Mouse (Mus musculus): ENCODE data around the gene Prkce. TPM values are rescaled to one million over a fixed set of nuclear protein-coding genes. Genes with fewer than 3 reads are reported as not detected.
A peak's percentile ranks its signal among the peaks of the same experiment; 100 is the strongest.

Gene Prkce
- polyA plus RNA-seq, 1 experiment from 2014 or later: 4.4 TPM

DNA sequence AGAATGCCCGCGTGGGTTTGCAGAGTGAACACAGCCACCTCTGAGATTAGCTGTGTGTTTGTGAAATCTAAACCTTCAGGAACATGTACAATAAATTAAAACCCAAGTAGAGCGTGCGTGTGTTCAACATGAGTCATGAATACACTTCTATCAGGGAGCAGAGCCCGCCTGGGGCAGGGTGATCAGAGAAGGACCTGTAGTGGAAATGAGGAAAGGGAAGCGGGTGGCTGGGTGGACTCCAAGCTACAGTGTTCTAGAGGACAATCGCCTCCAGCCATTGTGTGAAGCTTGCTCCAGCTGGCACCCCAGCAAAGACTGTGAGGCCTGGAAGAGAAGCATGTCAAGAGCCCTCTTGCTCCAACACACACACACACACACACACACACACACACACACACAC lies 157.2 kb downstream of the Prkce start:
- Histone ChIP-seq H3K4me3 (no peak overlapping the region), H3K9me3 (no peaks in the 10 kb centered on the region), H3K27ac (peak overlapping the region; percentile 76), H3K36me3 (no peaks in the 10 kb centered on the region), H3K27me3 (ENCODE audit: insufficient read depth, poor library complexity, severe bottlenecking) (no peaks in the 10 kb centered on the region), H3K4me1 (replicated peaks) (peaks cover 54% of the 10 kb centered on the region)
- no peak for DNase-seq (ENCODE audit: low spot score)
- 88% methylated on average over 7 of the region's 7 CpGs for WGBS

DNA sequence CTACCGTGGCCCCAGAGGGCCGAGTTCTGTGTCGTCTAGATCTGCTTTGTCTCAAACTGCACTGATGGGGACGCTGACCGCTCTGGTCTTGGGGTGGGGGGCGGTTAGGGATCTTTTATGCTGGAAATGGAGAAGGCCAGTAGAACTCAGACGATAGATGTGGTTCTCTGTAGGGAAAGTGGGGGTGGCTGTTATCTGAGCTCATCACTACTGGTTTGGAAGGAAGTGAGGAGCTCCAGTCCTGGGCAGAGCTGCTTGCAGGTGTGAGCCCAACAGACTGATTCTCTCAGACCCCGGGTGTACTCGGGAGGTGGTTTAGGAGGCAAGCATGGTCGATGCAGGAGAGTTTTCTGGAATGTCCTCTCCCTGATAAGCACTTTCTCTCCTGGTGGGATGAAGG lies 157.7 kb downstream of the Prkce start:
- H3K36me3 ChIP-seq: no peaks in the 10 kb centered on the region
- H3K27ac ChIP-seq: peak overlapping the region; percentile 76
- H3K4me1 ChIP-seq (replicated peaks): peaks cover 60% of the 10 kb centered on the region
- WGBS: 89% methylated on average over 10 of the region's 10 CpGs
- no peaks in the 10 kb centered on the region for H3K27me3 ChIP-seq (ENCODE audit: insufficient read depth, poor library complexity, severe bottlenecking)
- H3K4me3 ChIP-seq: no peak overlapping the region
- no peaks in the 10 kb centered on the region for H3K9me3 ChIP-seq
- no peak for DNase-seq (ENCODE audit: low spot score)

DNA sequence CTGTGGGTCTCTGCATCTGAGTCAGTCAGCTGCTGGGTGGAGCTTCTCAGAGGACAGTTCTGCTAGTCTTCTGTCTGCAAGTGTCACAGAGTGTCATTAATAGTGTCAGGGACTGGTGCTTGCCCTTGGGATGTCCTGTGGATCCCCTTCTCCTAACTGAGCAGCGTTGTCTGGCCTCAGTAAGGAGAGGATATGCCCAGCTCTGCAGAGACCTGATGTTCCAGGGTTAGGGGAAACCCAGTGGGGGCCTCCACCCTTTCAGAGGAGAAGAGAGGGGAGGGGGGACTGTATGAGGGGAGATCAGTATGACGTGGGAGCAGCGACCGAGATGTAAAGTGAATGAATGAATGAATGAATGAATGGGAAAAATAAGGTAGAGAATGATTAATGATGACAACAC lies 160.4 kb downstream of the Prkce start:
- H3K36me3 ChIP-seq: no peaks in the 10 kb centered on the region
- H3K4me1 ChIP-seq (replicated peaks): peaks cover 74% of the 10 kb centered on the region
- H3K4me3 ChIP-seq: no peak overlapping the region
- H3K27ac ChIP-seq: peak overlapping the region; percentile 24; the same call in 1 of the 2 replicates
- no peaks in the 10 kb centered on the region for H3K27me3 ChIP-seq (ENCODE audit: insufficient read depth, poor library complexity, severe bottlenecking)
- DNase-seq (ENCODE audit: low spot score): no peak
- no peaks in the 10 kb centered on the region for H3K9me3 ChIP-seq
- WGBS: 69% methylated on average over 4 of the region's 4 CpGs

DNA sequence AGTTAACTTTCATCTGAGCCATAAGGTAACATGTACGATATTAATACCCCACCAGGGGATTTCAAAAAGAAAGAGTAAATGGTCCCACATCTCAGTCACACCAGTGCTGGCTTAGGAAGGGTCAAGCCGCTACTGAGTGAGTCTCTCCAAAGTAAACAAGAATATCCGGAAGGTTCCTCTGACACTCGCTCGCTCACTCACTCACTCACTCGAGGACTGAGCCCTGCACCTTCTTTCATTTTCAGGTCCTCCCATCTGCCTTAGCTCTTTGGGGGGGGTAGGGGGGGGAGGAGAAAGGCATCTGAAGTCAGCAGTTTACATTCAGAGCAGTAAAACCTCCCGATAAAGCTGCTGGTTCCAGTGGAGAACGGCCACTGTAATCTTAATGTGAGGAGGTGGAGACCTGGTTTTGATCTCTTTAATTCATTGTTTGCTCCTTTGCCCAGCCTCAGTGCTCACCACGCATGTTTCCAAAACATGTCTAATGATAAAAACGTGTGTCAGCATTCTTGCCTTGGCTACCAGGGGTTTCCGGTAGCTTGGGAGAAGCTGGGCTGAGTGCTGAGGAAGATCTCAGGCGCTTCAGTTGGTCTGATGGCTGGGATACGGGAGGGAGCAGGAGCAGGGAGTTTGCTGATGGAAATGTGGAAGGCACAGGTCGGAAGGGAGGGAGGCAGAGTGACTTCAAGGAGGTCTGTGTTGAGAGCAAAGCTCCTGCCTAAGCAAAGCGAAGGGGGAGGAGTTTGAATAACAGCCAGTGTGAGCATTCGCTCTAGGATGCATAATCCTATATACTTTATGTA lies 161.9 kb downstream of the Prkce start:
- Histone ChIP-seq H3K4me3 (no peak overlapping the region), H3K4me1 (replicated peaks) (peaks cover 59% of the 10 kb centered on the region), H3K27ac (peak overlapping the region; percentile 75), H3K36me3 (no peaks in the 10 kb centered on the region), H3K9me3 (no peaks in the 10 kb centered on the region), H3K27me3 (ENCODE audit: insufficient read depth, poor library complexity, severe bottlenecking) (no peaks in the 10 kb centered on the region)
- WGBS: 40% methylated on average over 16 of the region's 16 CpGs
- DNase-seq (ENCODE audit: low spot score): peak; percentile 29

DNA sequence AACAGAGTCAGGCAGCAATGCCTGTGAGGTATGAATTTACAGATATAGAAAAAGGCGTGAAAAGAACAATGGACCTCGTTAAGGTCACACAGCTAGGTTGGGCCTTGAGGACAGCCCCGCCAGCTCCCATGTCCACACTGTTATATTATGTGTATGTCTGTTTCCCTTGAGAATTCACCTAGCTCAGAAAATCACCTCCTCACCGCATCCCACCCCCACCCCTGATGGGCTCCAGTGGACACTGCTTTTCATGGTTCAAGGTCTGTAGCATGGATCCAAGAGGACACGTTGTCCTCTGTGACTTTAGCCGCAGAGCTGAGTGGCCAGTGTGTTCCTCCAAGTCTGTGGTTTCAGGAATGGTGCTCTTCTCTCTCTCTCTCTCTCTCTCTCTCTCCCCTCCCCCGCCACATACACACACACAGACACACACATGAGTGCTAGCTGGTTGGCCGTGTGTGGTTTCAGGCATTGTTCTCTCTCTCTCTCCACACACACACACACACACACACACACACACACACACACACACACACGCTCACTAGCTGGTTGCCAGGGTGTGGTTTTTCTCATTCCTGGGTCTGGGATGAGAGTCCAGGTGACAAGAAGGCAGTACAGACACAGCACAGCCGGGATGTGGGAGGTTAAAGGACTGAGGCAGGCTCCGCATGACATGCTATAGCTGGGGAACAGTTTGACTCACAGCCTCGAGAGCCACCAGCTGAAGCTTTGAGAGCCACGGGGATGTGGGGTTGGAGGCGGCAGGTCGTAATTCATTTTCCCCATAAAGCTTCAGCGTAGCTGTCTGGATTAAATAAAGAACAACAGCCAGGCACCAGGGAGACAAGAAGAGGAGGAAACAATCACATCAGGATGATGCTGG lies 162.7 kb downstream of the Prkce start:
- Histone ChIP-seq H3K4me3 (no peak overlapping the region), H3K9me3 (no peaks in the 10 kb centered on the region), H3K4me1 (replicated peaks) (peaks cover 51% of the 10 kb centered on the region), H3K27ac (peak overlapping the region; percentile 75), H3K27me3 (ENCODE audit: insufficient read depth, poor library complexity, severe bottlenecking) (no peaks in the 10 kb centered on the region), H3K36me3 (no peaks in the 10 kb centered on the region)
- 55% methylated on average over 16 of the region's 16 CpGs for WGBS
- DNase-seq (ENCODE audit: low spot score): no peak

DNA sequence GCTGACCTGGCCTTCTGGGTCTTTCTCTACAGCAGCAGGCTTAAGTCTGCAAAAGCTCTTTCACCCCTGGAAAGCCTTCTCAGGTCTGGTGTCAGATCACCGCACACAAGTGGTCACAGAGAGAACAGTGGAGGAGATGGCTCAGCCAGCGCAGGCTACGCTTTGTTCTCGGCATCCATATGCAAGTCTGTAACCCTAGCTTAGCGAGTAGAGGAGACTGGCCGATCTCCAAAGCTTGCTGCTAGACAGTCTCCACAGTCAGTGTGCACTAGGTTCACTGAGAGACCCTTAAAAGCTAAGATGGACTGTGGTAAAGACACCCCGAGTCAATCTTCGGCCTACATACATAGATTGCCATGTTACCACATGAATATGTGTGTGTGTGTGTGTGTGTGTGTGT lies 164.2 kb downstream of the Prkce start:
- H3K36me3 ChIP-seq: no peaks in the 10 kb centered on the region
- 79% methylated on average over 8 of the region's 8 CpGs for WGBS
- no peaks in the 10 kb centered on the region for H3K9me3 ChIP-seq
- no peak overlapping the region for H3K4me3 ChIP-seq
- H3K4me1 ChIP-seq (replicated peaks): peaks cover 43% of the 10 kb centered on the region
- no peaks in the 10 kb centered on the region for H3K27me3 ChIP-seq (ENCODE audit: insufficient read depth, poor library complexity, severe bottlenecking)
- DNase-seq (ENCODE audit: low spot score): no peak
- H3K27ac ChIP-seq: no peak overlapping the region

DNA sequence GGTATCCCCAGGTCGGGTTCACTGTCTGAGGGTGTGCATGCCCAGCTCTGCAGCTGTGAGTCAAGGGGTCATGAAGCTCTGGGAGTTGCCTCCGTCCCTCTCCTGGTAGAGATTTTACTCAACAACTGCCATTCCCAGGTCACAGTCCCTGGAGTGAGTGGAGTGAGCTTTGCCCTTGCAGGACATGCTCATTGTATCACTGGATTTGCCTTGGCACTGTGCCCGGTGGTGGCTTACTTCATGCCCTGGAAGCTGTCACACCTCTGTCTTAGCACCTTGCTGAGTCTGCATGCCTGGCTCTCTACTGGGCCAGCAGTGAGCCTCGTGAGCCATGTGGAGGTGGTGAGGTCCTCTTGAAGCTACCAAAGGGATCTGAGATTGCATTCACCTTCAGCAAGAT lies 167.4 kb downstream of the Prkce start:
- Histone ChIP-seq H3K27ac (no peak overlapping the region), H3K36me3 (no peaks in the 10 kb centered on the region), H3K4me3 (no peak overlapping the region), H3K27me3 (ENCODE audit: insufficient read depth, poor library complexity, severe bottlenecking) (no peaks in the 10 kb centered on the region), H3K9me3 (no peaks in the 10 kb centered on the region), H3K4me1 (replicated peaks) (peaks cover 29% of the 10 kb centered on the region)
- WGBS: 86% methylated on average over 4 of the region's 4 CpGs
- DNase-seq (ENCODE audit: low spot score): no peak

DNA sequence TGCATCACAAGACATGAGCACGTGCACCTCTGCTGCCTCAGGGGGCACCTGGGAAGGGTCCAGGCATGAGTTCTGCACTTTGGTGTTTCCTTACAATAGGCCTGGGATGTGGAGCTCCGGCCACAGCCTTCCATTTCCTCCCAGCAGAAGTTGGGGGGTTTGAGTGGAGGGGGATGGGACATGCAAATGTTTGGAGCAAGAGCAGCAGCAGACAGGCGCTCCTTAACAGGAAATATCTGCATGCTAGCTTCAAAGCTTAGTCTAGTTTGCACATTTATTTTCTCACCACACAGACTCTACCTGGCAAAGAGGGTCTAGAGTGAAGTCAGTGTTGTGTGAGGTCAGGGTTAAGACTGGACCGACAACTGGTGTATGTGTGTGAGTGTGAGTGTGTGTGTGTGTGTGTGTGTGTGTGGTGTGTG lies 169.1 kb downstream of the Prkce start:
- Histone ChIP-seq H3K27ac (peak overlapping the region; percentile 35; the same call in 1 of the 2 replicates), H3K9me3 (no peaks in the 10 kb centered on the region), H3K27me3 (ENCODE audit: insufficient read depth, poor library complexity, severe bottlenecking) (no peaks in the 10 kb centered on the region), H3K36me3 (no peaks in the 10 kb centered on the region), H3K4me1 (replicated peaks) (peaks cover 12% of the 10 kb centered on the region), H3K4me3 (no peak overlapping the region)
- WGBS: 63% methylated on average over 4 of the region's 4 CpGs
- no peak for DNase-seq (ENCODE audit: low spot score)

DNA sequence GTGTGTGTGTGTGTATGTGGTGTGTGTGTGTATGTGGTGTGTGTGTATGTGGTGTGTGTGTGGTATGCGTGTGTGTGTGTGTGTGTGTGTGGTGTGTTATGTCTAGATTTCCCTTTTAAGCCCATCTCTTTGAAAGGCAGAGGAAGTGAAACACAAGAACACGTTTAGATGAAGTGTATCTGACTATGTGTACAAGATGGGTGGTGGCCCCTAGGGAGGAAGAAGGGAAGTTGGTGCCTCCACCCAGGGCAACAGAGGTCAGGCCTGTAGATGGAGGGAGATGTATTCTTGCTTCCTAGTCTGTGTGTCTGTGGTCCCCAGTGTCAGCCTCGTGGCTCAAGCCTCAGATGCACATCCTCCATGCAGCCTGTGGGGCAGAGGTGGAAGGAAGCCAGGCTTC lies 169.5 kb downstream of the Prkce start:
- peaks cover 9% of the 10 kb centered on the region for H3K4me1 ChIP-seq (replicated peaks)
- H3K4me3 ChIP-seq: no peak overlapping the region
- no peaks in the 10 kb centered on the region for H3K36me3 ChIP-seq
- no peak overlapping the region for H3K27ac ChIP-seq
- DNase-seq (ENCODE audit: low spot score): no peak
- WGBS: 75% methylated on average over 3 of the region's 3 CpGs
- H3K27me3 ChIP-seq (ENCODE audit: insufficient read depth, poor library complexity, severe bottlenecking): no peaks in the 10 kb centered on the region
- no peaks in the 10 kb centered on the region for H3K9me3 ChIP-seq

DNA sequence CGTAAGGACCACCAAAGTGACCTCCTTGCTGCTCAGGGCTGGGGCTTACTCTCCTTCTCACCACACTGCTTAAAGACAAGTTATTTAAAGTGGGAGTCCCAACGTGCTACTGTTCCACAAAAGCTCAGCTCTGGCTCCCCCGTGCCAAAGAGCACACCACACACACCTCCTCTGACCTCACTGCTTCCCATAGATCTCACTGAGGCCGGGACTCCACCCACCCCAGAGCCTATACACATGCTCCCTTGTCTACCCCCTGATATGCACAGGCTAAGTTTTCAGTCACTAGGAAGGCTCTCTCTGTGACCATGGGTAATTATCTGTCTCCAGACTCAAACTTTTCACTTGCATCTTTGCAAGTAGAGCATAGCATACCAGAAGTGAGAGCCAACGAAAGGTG lies 170.7 kb downstream of the Prkce start:
- no peak for DNase-seq (ENCODE audit: low spot score)
- H3K4me1 ChIP-seq (replicated peaks): peaks cover 9% of the 10 kb centered on the region
- H3K27me3 ChIP-seq (ENCODE audit: insufficient read depth, poor library complexity, severe bottlenecking): no peaks in the 10 kb centered on the region
- no peaks in the 10 kb centered on the region for H3K9me3 ChIP-seq
- no peaks in the 10 kb centered on the region for H3K36me3 ChIP-seq
- H3K27ac ChIP-seq: peak overlapping the region; percentile 64
- H3K4me3 ChIP-seq: no peak overlapping the region
- WGBS: 71% methylated on average over 5 of the region's 5 CpGs

DNA sequence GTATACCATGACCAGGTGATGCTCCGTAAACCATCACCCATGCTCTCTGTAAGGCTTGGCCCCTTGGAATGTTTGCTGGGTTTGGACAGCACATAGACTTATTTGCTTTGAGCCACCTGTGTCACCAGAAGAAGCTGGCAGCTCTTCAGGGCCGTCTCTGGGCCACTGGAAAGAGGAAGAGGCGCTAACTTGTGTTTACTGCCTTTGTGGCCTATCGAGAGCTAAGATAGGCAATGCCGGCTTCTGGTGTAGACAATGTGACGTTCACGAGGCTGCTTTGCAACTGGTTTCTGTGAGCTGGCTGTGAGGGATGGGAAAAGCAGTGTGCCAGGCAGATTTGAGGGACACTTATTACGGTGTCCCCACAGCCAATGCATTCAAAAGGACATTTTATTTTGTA lies 176.4 kb downstream of the Prkce start:
- no peak for DNase-seq (ENCODE audit: low spot score)
- H3K36me3 ChIP-seq: no peaks in the 10 kb centered on the region
- H3K27me3 ChIP-seq (ENCODE audit: insufficient read depth, poor library complexity, severe bottlenecking): no peaks in the 10 kb centered on the region
- no peaks in the 10 kb centered on the region for H3K4me1 ChIP-seq (replicated peaks)
- no peak overlapping the region for H3K27ac ChIP-seq
- WGBS: 80% methylated on average over 8 of the region's 8 CpGs
- H3K9me3 ChIP-seq: no peaks in the 10 kb centered on the region
- H3K4me3 ChIP-seq: no peak overlapping the region

DNA sequence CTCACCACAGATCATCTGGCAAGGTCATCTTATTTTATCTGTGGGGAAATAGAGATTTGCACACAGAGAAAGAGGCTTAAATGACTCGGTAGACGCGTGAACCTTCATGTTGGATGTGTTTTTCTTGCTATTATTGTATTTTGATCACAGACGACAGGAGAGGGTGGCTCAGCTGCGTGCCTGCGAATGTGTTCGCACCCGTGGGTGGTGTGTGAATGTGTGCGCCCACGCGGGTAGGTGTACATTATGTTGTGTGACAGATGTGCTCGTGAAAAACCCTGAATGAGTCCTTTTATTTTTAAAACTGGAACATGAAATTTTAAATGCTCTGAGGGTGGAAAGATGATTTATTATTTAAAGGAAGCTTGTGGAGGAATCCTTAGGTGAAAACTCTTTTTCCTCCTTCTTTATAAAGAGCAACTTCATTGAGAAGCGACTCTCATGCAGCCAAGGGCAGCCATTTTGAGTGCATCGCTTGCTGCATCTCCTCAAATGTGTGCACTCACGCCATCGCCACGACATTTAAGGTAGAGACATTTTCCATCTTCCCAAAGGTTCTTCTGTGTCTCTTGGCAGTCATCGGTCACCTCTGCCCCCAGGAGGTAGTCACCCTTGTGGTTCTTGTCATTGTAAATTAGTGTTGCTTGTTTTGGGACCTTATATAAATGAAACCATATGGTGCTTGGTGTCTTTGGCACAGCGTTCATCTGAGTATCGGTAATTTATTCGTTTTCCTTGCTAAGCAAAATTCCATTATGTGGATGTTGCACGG lies 177.8 kb downstream of the Prkce start:
- Histone ChIP-seq H3K36me3 (no peaks in the 10 kb centered on the region), H3K27me3 (ENCODE audit: insufficient read depth, poor library complexity, severe bottlenecking) (no peaks in the 10 kb centered on the region), H3K27ac (no peak overlapping the region), H3K4me1 (replicated peaks) (no peaks in the 10 kb centered on the region), H3K4me3 (no peak overlapping the region), H3K9me3 (no peaks in the 10 kb centered on the region)
- DNase-seq (ENCODE audit: low spot score): no peak
- WGBS: 88% methylated on average over 22 of the region's 22 CpGs
